Mouse (Mus musculus) heart, embryonic 16.5 days (tissue): ENCODE data around the gene Kcnk13. TPM values are rescaled to one million over a fixed set of nuclear protein-coding genes. Genes with fewer than 3 reads are reported as not detected.

ENCODE experiments used
- ATAC-seq: fragments of 200-750 bp; cut with Nextera tagmentation; replicated peaks from 2 replicates; pipeline ENCODE4 v1.8.0; 2017; ENCODE audit warnings: moderate number of reproducible peaks; ENCODE audit not compliant: insufficient read depth, low FRiP score; ENCODE audit errors: extremely low read depth
- H3K27ac ChIP-seq: fragments of 300-500 bp; sonication (generic); 2 replicates; pipeline ENCODE4 v1.5.1; 2014; ENCODE audit warnings: mild to moderate bottlenecking, low read length, control low read depth, moderate library complexity
- H3K27me3 ChIP-seq: fragments of 300-500 bp; sonication (generic); 2 replicates; pipeline ENCODE4 v1.6.1; 2014; ENCODE audit warnings: low read length, mixed read lengths; ENCODE audit not compliant: control insufficient read depth, insufficient read depth
- H3K36me3 ChIP-seq: fragments of 300-500 bp; sonication (generic); 2 replicates; pipeline ENCODE4 v1.6.1; 2014; ENCODE audit not compliant: control insufficient read depth, insufficient read depth
- H3K4me1 ChIP-seq: fragments of 300-500 bp; sonication (generic); 2 replicates; pipeline ENCODE4 v1.6.1; 2014; ENCODE audit warnings: low read length, mixed read lengths; ENCODE audit not compliant: control insufficient read depth, insufficient read depth
- H3K4me2 ChIP-seq: fragments of 300-500 bp; sonication (generic); 2 replicates; pipeline ENCODE4 v1.6.1; 2014; ENCODE audit warnings: low read depth, mild to moderate bottlenecking, control low read depth, low read length
- H3K4me3 ChIP-seq: fragments of 300-500 bp; sonication (generic); 2 replicates; pipeline ENCODE4 v1.5.1; 2014; ENCODE audit warnings: mild to moderate bottlenecking, control low read depth, low read length
- H3K9ac ChIP-seq: fragments of 300-500 bp; sonication (generic); 2 replicates; pipeline ENCODE4 v1.6.1; 2014; ENCODE audit warnings: low read length, control low read depth
- H3K9me3 ChIP-seq: fragments of 300-500 bp; sonication (generic); replicated peaks from 2 replicates; pipeline ENCODE4 v1.6.1; 2016; ENCODE audit warnings: low read length; ENCODE audit not compliant: control insufficient read depth
- whole genome bisulfite sequencing: fragments of 180-500 bp; shearing (Covaris S2); extraction: QIAGEN DNeasy Blood & Tissue Kit; methylation state at CpG from one replicate; pipeline ENCODE4 v1.1.7; 2014; 5-methylcytosine and 5-hydroxymethylcytosine counted together
- microRNA-seq: library from miRNA; unstranded; fragments of <30 nt; microRNA quantifications from one replicate; pipeline ENCODE4, GENCODE M21; 2017
- polyA plus RNA-seq: library from polyadenylated mRNA; unstranded; fragments of >200 nt; fragmentation: Nextera tagmentation; extraction: Ambion mirVana; gene quantifications from 2 replicates; pipeline ENCODE4 v1.2.1, GENCODE M21; 2015

Gene Kcnk13
- polyA plus RNA-seq, 1 experiment from 2014 or later, result 0.22 TPM

- no peak for ATAC-seq
- Histone ChIP-seq H3K9ac (no peak overlapping the region), H3K4me2 (no peak overlapping the region), H3K27me3 (no peaks in the 10 kb centered on the region), H3K27ac (no peak overlapping the region), H3K4me1 (peaks cover 3% of the 10 kb centered on the region; the same call in 1 of the 2 replicates), H3K36me3 (no peaks in the 10 kb centered on the region), H3K9me3 (no peaks in the 10 kb centered on the region), H3K4me3 (no peak overlapping the region)
- WGBS, result 79% methylated on average over 5 of the region's 5 CpGs
Measured at GRCm38 (mm10) chr12:100104530-100104929, 140.2 kb downstream of the Kcnk13 start.

- H3K27me3 ChIP-seq, result no peaks in the 10 kb centered on the region
- peak overlapping the region; percentile 38; the same call in 1 of the 2 replicates for H3K4me2 ChIP-seq
- no peak overlapping the region for H3K9ac ChIP-seq
- no peaks in the 10 kb centered on the region for H3K9me3 ChIP-seq
- ATAC-seq, result no peak
- peaks cover 11% of the 10 kb centered on the region for H3K4me1 ChIP-seq
- no peaks in the 10 kb centered on the region for H3K36me3 ChIP-seq
- 13% methylated on average over 20 of the region's 20 CpGs for WGBS
- H3K4me3 ChIP-seq, result no peak overlapping the region
- H3K27ac ChIP-seq, result no peak overlapping the region
Measured at GRCm38 (mm10) chr12:100106275-100106895, 142.1 kb downstream of the Kcnk13 start.

- H3K4me2 ChIP-seq, result no peak overlapping the region
- H3K27ac ChIP-seq, result no peak overlapping the region
- peaks cover 12% of the 10 kb centered on the region for H3K4me1 ChIP-seq
- no peaks in the 10 kb centered on the region for H3K27me3 ChIP-seq
- WGBS, result 47% methylated on average over 4 of the region's 4 CpGs
- ATAC-seq, result no peak
- H3K9ac ChIP-seq, result no peak overlapping the region
- peaks cover 3% of the 10 kb centered on the region; the same call in 1 of the 2 replicates for H3K36me3 ChIP-seq
- no peaks in the 10 kb centered on the region for H3K9me3 ChIP-seq
- no peak overlapping the region for H3K4me3 ChIP-seq
Measured at GRCm38 (mm10) chr12:100107436-100107835, 143.1 kb downstream of the Kcnk13 start.

- Histone ChIP-seq H3K9ac (peak within 1 kb of the TSS; percentile 97), H3K9me3 (no peaks in the 10 kb centered on the region), H3K4me2 (peak within 1 kb of the TSS; percentile 74), H3K27ac (peak within 1 kb of the TSS; percentile 88), H3K36me3 (peaks cover 18% of the 10 kb centered on the region; the same call in 1 of the 2 replicates), H3K4me3 (peak within 1 kb of the TSS; percentile 99), H3K4me1 (peaks cover 12% of the 10 kb centered on the region), H3K27me3 (no peaks in the 10 kb centered on the region)
- under 1% methylated on average over 58 of the region's 58 CpGs for WGBS
- ATAC-seq, result peak; percentile 74
Measured at GRCm38 (mm10) chr12:100109986-100110696, 145.8 kb downstream of the Kcnk13 start, which contains the start of gene Psmc1. Psmc1 (plus strand) TSS chr12:100110154.

Small RNA genes lying within 50 kb of the gene (microRNA-seq; reads per million reads assigned to microRNA genes)
- not detected for gene Gm23291

Other genes with a start within 250 kb of the Kcnk13 start
- 8.8 and 9.7 TPM in 2 replicates for gene Efcab11, start 80.1 kb upstream of the Kcnk13 start, polyA plus RNA-seq
- gene Tdp1, start 80.0 kb upstream of the Kcnk13 start, polyA plus RNA-seq, result 27.4 and 30.5 TPM in 2 replicates
- 197 and 220 TPM in 2 replicates for gene Psmc1, start 145.7 kb downstream of the Kcnk13 start, polyA plus RNA-seq
- 8.6 and 9.8 TPM in 2 replicates for gene Nrde2, start 195.2 kb downstream of the Kcnk13 start, polyA plus RNA-seq
- gene Calm1, start 234.9 kb downstream of the Kcnk13 start, polyA plus RNA-seq, result 756 and 762 TPM in 2 replicates